Mouse (Mus musculus): Measurements from ENCODE around the gene Gm15097.
A peak's percentile ranks its signal among the peaks of the same experiment; 100 is the strongest.
"Not testable (repeated sequence)": the region's sequence is repeated elsewhere in the genome, so short reads cannot be mapped to it uniquely, and the experiment has no call there.

Gene Gm15097

DNA sequence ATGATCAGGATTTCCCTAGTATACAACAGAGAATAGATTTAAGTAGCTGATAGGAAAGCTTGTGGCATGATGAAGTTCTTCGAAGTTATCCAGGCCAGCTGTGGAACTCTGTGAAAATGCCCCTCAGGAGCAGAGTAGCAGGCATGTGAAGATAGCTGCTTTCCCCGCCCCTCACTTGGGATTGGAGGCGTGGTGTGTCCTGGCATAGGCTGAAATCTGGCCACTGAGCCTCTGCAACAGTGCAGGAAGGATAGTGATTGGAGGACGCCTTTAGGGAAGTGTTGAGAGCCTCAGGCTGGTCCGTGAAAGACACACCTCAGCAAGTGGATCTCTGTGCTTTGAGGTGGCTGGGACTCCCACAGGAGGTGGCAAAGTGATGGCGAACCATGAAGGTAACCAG, at the start of gene Gm15097:
TSS of gene Gm15097 (plus strand) at position 301 of the 400 bp plus-strand sequence.
- DNase-seq (ENCODE audit: low read depth) = not testable (repeated sequence)

DNA sequence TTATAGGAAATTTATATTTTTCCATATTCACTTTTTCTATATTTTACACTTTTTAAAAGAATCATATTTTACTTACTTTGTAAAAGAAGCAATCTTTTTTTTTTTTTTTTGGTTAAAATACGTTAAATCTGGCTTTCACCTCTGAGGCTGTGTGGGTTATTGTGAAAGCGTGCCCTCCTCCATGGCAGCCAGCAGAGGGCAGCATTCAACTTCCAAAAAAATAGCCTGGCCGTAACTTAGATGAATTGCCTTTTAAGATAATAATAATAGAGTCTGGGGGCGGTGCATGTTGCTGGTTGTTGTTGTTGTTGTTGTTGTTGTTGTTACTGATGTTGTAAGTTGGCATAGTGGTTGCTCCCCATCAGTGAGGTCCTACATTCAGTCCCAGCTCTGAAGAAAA, 21.4 kb upstream of the Gm15097 start:
- peak; percentile 16 for DNase-seq (ENCODE audit: low read depth)

DNA sequence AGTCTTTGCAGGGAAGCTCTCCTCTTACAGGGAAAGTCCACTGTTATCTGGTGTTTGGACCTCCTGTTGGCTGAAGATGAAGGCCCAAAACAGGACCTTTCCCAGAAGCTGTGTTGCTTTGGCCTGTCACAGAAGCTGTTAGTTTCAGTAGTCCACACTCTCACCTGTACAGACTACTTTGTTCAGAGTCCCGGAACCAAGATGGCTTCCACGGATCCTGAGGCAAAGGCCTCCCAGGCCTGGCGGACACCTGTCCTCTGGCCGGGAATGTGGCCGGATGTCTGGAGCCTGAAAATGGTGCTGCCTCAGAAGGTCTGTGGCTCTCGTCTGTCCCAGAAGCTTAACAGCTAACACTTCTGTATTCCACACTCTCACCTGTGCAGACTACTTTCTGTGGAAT, 26.9 kb downstream of the Gm15097 start:
- DNase-seq (ENCODE audit: low read depth) = not testable (repeated sequence)
